Mouse (Mus musculus) intestine, postnatal 0 days (tissue): ENCODE results near the gene Med26. TPM values are rescaled to one million over a fixed set of nuclear protein-coding genes. Genes with fewer than 3 reads are reported as not detected.

Source experiments
- ATAC-seq: fragments of 200-750 bp; cut with Nextera tagmentation; 2 replicates; pipeline ENCODE4 v1.8.0; 2017; ENCODE audit warnings: mild to moderate bottlenecking, moderate TSS enrichment, moderate library complexity
- H3K27ac ChIP-seq: fragments of 300-500 bp; sonication (generic); 2 replicates; pipeline ENCODE4 v1.5.1; 2014; ENCODE audit warnings: mild to moderate bottlenecking, low read depth, low read length, moderate library complexity
- H3K27me3 ChIP-seq: fragments of 300-500 bp; sonication (generic); replicated peaks from 2 replicates; pipeline ENCODE4 v1.6.1; 2014; ENCODE audit warnings: low read length, mixed read lengths; ENCODE audit not compliant: control insufficient read depth, insufficient read depth
- H3K36me3 ChIP-seq: fragments of 300-500 bp; sonication (generic); 2 replicates; pipeline ENCODE4 v1.6.1; 2014; ENCODE audit warnings: mild to moderate bottlenecking, moderate library complexity; ENCODE audit not compliant: control insufficient read depth, insufficient read depth
- H3K4me1 ChIP-seq: fragments of 300-500 bp; sonication (generic); replicated peaks from 2 replicates; pipeline ENCODE4 v1.6.1; 2014; ENCODE audit warnings: antibody characterized with exemption, low read length, mixed read lengths; ENCODE audit not compliant: control insufficient read depth, insufficient read depth
- H3K4me2 ChIP-seq: fragments of 300-500 bp; sonication (generic); replicated peaks from 2 replicates; pipeline ENCODE4 v1.6.1; 2014; ENCODE audit warnings: low read depth, mild to moderate bottlenecking, moderate library complexity
- H3K4me3 ChIP-seq: fragments of 300-500 bp; sonication (generic); 2 replicates; pipeline ENCODE4 v1.5.1; 2014; ENCODE audit warnings: low read depth, low read length
- H3K9ac ChIP-seq: fragments of 300-500 bp; sonication (generic); 2 replicates; pipeline ENCODE4 v1.6.1; 2014; ENCODE audit warnings: mild to moderate bottlenecking, low read depth, low read length
- H3K9me3 ChIP-seq: fragments of 300-500 bp; sonication (generic); 2 replicates; pipeline ENCODE4 v1.6.1; 2016; ENCODE audit warnings: mixed run types; ENCODE audit not compliant: control insufficient read depth
- CTCF ChIP-seq: sonication (generic); IDR thresholded peaks from 2 replicates; pipeline ENCODE4 v1.5.1; 2016; ENCODE audit warnings: low read depth, mild to moderate bottlenecking, control low read depth, antibody characterized with exemption, moderate library complexity
- WGBS: fragments of 180-500 bp; shearing (Covaris S2); extraction: QIAGEN DNeasy Blood & Tissue Kit; methylation state at CpG from one replicate; pipeline ENCODE4 v1.1.7; 2014; 5-methylcytosine and 5-hydroxymethylcytosine counted together
- polyA plus RNA-seq: library from polyadenylated mRNA; unstranded; fragments of >200 nt; fragmentation: Nextera tagmentation; extraction: Ambion mirVana; gene quantifications from 2 replicates; pipeline ENCODE4 v1.2.1, GENCODE M21; 2015

The Med26 gene
- polyA plus RNA-seq, 1 experiment from 2014 or later: 6.4 TPM

- no peak for ATAC-seq
- no peaks in the 10 kb centered on the region for H3K27me3 ChIP-seq
- H3K9ac ChIP-seq: no peak overlapping the region
- no peaks in the 10 kb centered on the region for H3K4me1 ChIP-seq
- no peak overlapping the region for H3K4me3 ChIP-seq
- TF ChIP-seq CTCF: no peak
- no peaks in the 10 kb centered on the region for H3K9me3 ChIP-seq
- no peak overlapping the region for H3K4me2 ChIP-seq
- WGBS: 77% methylated on average over 7 of the region's 7 CpGs
- H3K27ac ChIP-seq: no peak overlapping the region
- no peaks in the 10 kb centered on the region for H3K36me3 ChIP-seq
Measured at GRCm38 (mm10) chr8:72583056-72583771, 35.1 kb upstream of the Med26 start.

GRCm38 (mm10) chr8:72579374-72579773 lies 31.3 kb upstream of the Med26 start:
- no peaks in the 10 kb centered on the region for H3K36me3 ChIP-seq
- no peaks in the 10 kb centered on the region for H3K4me1 ChIP-seq
- ATAC-seq: no peak
- H3K9ac ChIP-seq: no peak overlapping the region
- no peak overlapping the region for H3K27ac ChIP-seq
- H3K4me3 ChIP-seq: no peak overlapping the region
- TF ChIP-seq CTCF: peak; percentile 41
- H3K4me2 ChIP-seq: no peak overlapping the region
- WGBS: 70% methylated on average over 9 of the region's 9 CpGs
- H3K9me3 ChIP-seq: no peaks in the 10 kb centered on the region
- H3K27me3 ChIP-seq: no peaks in the 10 kb centered on the region

- Histone ChIP-seq H3K4me2 (no peak overlapping the region), H3K4me3 (no peak overlapping the region), H3K9ac (no peak overlapping the region), H3K27me3 (no peaks in the 10 kb centered on the region), H3K36me3 (no peaks in the 10 kb centered on the region), H3K9me3 (no peaks in the 10 kb centered on the region), H3K4me1 (no peaks in the 10 kb centered on the region), H3K27ac (no peak overlapping the region)
- 65% methylated on average over 1 of the region's 1 CpGs for WGBS
- no peak for TF ChIP-seq CTCF
- no peak for ATAC-seq
Measured at GRCm38 (mm10) chr8:72577941-72578340, 29.9 kb upstream of the Med26 start.

GRCm38 (mm10) chr8:72577266-72577665 lies 29.2 kb upstream of the Med26 start:
- Histone ChIP-seq H3K4me3 (no peak overlapping the region), H3K27ac (no peak overlapping the region), H3K36me3 (no peaks in the 10 kb centered on the region), H3K4me1 (no peaks in the 10 kb centered on the region), H3K9me3 (no peaks in the 10 kb centered on the region), H3K4me2 (no peak overlapping the region), H3K27me3 (no peaks in the 10 kb centered on the region), H3K9ac (no peak overlapping the region)
- no peak for ATAC-seq
- peak; percentile 8; the same call in 1 of the 2 replicates for TF ChIP-seq CTCF
- WGBS: 78% methylated on average over 3 of the region's 3 CpGs

GRCm38 (mm10) chr8:72575915-72576314 lies 27.8 kb upstream of the Med26 start:
- Histone ChIP-seq H3K36me3 (no peaks in the 10 kb centered on the region), H3K9me3 (no peaks in the 10 kb centered on the region), H3K4me1 (no peaks in the 10 kb centered on the region), H3K4me2 (no peak overlapping the region), H3K27me3 (no peaks in the 10 kb centered on the region), H3K4me3 (no peak overlapping the region), H3K9ac (no peak overlapping the region), H3K27ac (no peak overlapping the region)
- 96% methylated on average over 6 of the region's 6 CpGs for WGBS
- TF ChIP-seq CTCF: no peak
- no peak for ATAC-seq

GRCm38 (mm10) chr8:72573450-72573849 lies 25.4 kb upstream of the Med26 start:
- Histone ChIP-seq H3K4me1 (0 out of 2 replicates have a peak, but pooled peaks cover 4% of the 10 kb centered on the region), H3K9ac (no peak overlapping the region), H3K4me3 (no peak overlapping the region), H3K4me2 (no peak overlapping the region), H3K36me3 (peaks cover 10% of the 10 kb centered on the region), H3K9me3 (no peaks in the 10 kb centered on the region), H3K27ac (no peak overlapping the region), H3K27me3 (no peaks in the 10 kb centered on the region)
- no peak for ATAC-seq
- 85% methylated on average over 6 of the region's 6 CpGs for WGBS
- no peak for TF ChIP-seq CTCF
